Mouse (Mus musculus): ENCODE measurements at regions not wholly inside any gene's neighbourhood (a gene's known extent, or its start where the extent isn't known, plus 50 kb on each side); places are given as distances from the start of the nearest gene placed in this dataset.

- peak; percentile 71 for DNase-seq
Observed at GRCm38 (mm10) chr4:55732006-55732405, 199.7 kb upstream of the Klf4 start.

DNA sequence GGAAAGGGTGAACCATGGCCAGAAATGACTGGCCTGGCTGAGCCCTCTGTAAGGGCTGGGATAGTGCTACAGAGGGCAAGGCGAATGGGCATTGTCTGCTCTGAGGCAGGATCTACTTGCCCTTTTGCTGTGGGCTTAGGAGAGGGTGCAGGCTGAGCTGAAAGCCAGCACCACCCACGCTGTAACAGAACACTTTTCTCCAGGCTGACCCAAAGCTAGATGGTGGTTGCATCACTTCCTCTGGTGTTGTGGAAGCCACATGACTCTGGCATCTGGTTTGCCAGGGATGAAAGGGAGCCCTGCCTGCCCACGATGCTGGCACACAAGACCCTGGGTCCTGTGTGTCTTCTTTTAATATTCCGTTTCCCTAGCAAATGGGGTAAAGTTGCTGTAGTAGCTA lies 198.0 kb upstream of the Klf4 start:
- no peak for DNase-seq

GRCm38 (mm10) chr4:55727178-55727577 lies 194.9 kb upstream of the Klf4 start:
- DNase-seq: no peak

GRCm38 (mm10) chr4:55726081-55726480 lies 193.8 kb upstream of the Klf4 start:
- DNase-seq: no peak

- no peak for DNase-seq
Observed at GRCm38 (mm10) chr4:55724286-55724685, 192.0 kb upstream of the Klf4 start.

DNA sequence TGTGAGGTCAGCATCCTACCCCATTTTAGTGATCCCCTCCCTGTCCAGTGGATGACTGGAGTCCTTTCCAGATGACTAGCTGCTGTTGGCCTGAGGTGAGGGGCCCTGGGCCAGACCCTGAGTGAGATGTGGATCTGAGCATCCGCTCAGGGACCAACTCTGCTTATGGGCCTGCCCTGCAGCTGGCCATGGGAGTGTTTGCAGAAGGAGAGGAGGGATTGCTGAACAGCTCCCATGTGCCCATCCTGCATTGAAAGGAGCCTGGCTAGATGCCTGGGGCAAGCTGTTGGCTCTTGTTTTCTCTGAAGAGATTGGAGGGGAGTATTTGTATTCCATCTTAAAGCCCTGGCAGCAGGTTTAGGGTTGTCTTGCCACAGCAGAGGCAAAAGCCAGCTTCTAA lies 190.9 kb upstream of the Klf4 start:
- DNase-seq: no peak

GRCm38 (mm10) chr4:55722388-55722787 lies 190.1 kb upstream of the Klf4 start:
- no peak for DNase-seq

- DNase-seq: no peak
Observed at GRCm38 (mm10) chr4:55721834-55722233, 189.6 kb upstream of the Klf4 start.

- no peak for DNase-seq
Observed at GRCm38 (mm10) chr4:55718438-55718837, 186.2 kb upstream of the Klf4 start.

DNA sequence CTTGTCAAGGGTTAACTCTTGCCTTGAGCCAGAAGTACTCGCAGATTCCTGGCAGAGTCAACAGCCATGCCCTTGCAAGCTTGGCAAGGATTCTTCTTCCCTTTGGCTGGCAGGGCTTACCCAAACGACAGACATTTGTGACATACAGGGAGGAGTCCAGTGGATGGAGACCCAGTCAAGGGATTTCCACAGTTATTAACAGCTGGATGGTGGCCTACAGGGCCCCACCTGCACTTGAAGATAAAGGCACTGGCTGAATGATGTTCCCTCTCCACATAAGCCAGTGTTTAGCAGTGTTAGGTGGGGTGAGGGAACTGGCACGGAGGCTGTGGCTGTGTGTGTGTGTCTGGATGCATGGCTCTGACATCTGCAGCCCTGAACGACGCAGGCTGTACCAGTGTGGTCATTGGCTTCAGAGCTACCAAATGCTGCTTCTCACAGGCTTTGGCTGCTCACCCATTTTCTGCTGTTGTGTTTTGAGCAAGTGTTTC lies 183.9 kb upstream of the Klf4 start:
- peak; percentile 62 for DNase-seq

- DNase-seq: no peak
Observed at GRCm38 (mm10) chr4:55711500-55712341, 179.5 kb upstream of the Klf4 start.

DNA sequence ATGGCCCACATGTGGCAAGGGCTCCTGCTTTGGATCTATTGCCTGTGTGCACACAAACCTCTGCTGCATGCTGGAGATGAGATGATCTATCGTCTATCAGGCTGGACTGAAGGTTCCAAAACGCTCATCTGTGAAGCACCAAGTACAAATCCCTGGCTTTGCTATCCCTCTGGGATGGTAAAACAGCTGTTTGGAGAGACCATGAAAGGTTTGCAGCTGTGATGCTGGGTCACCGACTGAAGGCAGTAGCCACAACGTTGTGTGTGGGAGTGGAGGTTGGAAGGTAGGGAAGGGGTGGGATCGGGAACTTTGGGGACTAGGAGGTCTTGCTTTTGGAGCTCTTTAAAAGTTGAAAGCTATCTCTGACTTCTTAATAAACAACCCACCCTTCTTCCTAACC lies 178.2 kb upstream of the Klf4 start:
- no peak for DNase-seq

GRCm38 (mm10) chr4:55708808-55709207 lies 176.5 kb upstream of the Klf4 start:
- DNase-seq: no peak

DNA sequence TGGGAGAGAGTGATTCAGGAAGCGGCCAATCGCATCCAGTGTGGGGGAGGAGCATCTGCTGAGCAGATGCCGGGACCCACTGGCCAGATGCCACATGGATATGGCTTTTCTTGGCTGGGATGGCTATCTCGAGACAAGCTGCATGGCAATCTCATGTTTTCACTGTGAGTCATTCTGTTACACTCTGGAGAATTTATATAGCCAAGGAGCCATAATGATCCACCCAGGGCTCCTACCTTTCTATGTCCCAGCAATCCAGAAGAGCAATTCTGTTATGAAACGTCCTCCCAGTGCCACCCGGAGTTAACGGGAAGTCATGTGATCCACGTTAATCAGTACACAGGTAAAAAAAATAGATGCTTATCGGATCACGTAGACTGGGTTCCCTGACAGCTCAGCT lies 175.7 kb upstream of the Klf4 start:
- no peak for DNase-seq

- peak; percentile 49 for DNase-seq
Observed at GRCm38 (mm10) chr4:55704921-55705320, 172.7 kb upstream of the Klf4 start.

DNA sequence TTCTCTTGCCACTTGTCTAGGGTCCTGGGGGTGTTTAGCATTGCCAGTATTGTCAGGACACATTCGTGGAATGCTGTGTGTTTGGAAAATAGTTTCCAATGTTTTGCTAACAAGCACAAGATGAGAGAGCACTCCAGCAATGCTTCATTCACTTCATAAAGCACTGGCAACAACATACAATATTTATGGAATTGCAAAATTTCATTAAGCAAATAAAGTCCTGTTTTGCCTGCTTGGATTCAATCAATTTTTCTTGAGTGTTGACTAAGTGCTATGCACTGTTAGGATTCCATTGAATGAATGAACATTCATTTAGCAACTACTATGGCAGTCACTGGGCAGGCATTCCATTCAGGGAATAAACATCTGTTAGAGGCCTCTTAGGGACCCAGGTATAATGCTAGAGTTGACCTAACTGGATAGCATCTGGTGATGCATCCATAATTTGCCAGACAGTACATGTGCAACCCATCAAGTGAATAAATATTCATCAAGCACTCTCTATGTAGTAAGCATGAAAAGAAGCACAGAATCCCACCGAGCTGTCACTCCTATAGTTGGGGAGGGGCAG lies 171.2 kb upstream of the Klf4 start:
- DNase-seq: no peak

DNA sequence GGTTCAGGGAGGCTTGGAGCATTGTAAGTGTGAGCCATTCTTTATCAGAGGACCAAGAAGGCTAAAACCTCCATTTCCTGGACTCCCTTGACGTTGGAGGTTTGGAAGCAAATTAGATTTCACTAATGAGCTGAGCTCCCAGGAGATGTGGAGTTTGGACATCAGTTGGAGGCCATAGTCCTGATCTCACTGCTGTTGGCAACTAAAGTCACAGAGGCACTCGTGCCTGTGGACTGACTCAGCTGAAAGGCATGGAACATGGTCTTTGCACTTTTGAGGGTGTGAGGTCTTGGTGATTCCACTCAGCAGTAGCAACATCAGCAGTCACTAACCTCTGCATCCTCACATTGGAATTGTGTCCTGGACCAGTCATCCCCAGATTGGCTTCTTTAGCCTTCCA lies 169.1 kb upstream of the Klf4 start:
- no peak for DNase-seq

- no peak for DNase-seq
Observed at GRCm38 (mm10) chr4:55699917-55700316, 167.7 kb upstream of the Klf4 start.

GRCm38 (mm10) chr4:55699161-55699560 lies 166.9 kb upstream of the Klf4 start:
- DNase-seq: no peak

DNA sequence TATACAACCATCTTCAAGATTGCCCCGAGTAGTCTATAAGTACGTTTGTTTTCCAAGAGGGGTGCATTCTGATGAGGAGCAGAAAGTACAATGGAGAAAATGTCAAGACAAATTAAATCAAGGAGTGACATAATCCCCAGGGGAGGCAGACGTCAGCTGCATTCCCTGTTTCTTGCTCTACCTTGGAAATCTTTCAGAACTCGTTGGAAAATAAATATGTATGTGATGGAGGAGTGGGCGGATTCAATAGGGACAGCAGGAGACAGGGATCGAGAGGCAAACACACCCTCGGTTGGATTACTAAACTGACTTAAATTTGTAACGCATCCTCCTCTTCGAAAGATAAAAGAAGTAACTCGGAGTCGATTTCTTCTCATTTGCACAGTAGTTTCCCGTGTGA lies 164.8 kb upstream of the Klf4 start:
- no peak for DNase-seq

GRCm38 (mm10) chr4:55696428-55696827 lies 164.2 kb upstream of the Klf4 start:
- DNase-seq: no peak

- DNase-seq: no peak
Observed at GRCm38 (mm10) chr4:55695246-55695645, 163.0 kb upstream of the Klf4 start.

GRCm38 (mm10) chr4:55689479-55689878 lies 157.2 kb upstream of the Klf4 start:
- no peak for DNase-seq

DNA sequence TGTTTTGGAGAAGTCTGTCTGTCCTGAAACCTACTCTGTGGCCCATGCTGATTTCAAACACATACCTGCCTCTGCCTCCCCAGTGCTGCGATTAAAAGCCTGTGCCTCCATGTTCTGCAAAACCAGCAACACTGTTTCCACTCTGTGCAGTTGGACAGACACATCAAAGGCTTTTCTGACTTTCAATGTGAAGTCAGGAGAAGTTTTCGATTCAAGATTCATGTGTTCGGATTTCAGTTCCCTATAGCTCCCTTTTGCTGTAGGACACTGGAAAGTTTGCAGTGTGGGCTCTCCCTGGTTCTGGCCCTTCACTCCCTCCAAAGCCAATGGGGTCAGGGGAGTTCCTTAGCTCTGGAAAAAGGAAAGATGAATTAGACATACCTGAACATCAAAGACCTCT lies 154.5 kb upstream of the Klf4 start:
- DNase-seq: no peak
